Mouse (Mus musculus) olfactory bulb, adult 2 months (tissue): ENCODE data around the gene Gcfc2.

Experiments used
- CTCF ChIP-seq: fragments of 200-500 bp; IDR thresholded peaks from 2 replicates; pipeline ENCODE4 v1.5.1; 2012; ENCODE audit warnings: low read depth, mild to moderate bottlenecking, low read length, moderate library complexity; ENCODE audit not compliant: insufficient read depth
- POLR2A ChIP-seq: fragments of 200-500 bp; IDR thresholded peaks from 2 replicates; pipeline ENCODE4 v1.6.1; 2012; ENCODE audit warnings: mild to moderate bottlenecking, low read depth, low read length, moderate library complexity; ENCODE audit not compliant: insufficient read depth

- no peak for TF ChIP-seq CTCF
- no peak for TF ChIP-seq POLR2A
These were observed 5.9 kb downstream of the Gcfc2 start for GRCm38 (mm10) chr6:81929402-81929801.
